In the genomic region with DNA sequence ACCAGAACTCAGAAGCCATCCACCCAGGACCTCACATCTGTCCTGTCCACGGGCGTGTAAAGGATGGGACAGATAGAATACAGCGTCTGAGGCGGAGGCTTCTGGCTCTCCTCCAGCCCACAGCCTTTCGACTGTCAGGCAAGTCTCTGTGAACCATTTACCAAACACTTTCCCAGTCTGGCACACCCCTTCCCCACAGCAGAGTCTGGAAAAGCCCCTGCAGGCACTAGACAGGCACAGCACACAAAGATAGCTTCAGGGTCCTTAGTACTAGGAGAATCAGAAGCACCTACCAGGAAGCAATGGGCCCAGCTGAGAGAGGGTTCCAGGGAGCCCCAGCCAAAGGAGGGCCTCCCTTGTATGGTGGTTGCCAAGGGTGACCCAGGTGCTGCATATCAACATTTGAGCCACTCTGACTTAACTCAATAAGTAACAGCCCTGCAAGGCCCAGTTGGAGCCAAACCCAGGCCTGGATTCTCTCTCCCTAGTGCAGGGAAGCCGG, we compare ENCODE assay signal across 8 mouse cellular contexts. TPM values are rescaled to one million over a fixed set of nuclear protein-coding genes. Genes with fewer than 3 reads are reported as not detected.
A peak's percentile ranks its signal among the peaks of the same experiment; 100 is the strongest.
DNase-seq lines count a peak whose midpoint lies in the region; ATAC-seq lines count a peak whose summit lies in the region.

No protein-coding gene starts in this region.

- H3K4me1 ChIP-seq in forebrain, embryonic 14.5 days (ENCODE audit: control insufficient read depth, insufficient read depth, low read length): peaks cover 9% of the 10 kb centered on the region
- H3K4me1 ChIP-seq in hindbrain, embryonic 14.5 days (replicated peaks; ENCODE audit: control insufficient read depth, insufficient read depth, low read length): 0 out of 2 replicates have a peak, but pooled peaks cover 11% of the 10 kb centered on the region
- peaks cover 34% of the 10 kb centered on the region for H3K4me1 ChIP-seq in limb, embryonic 15.5 days
- peaks cover 13% of the 10 kb centered on the region for H3K4me1 ChIP-seq in neural tube, embryonic 15.5 days

- no peak overlapping the region for H3K27ac ChIP-seq in forebrain, embryonic 14.5 days (ENCODE audit: low read depth, low read length)
- peak overlapping the region; percentile 14; the same call in 1 of the 2 replicates for H3K27ac ChIP-seq in hindbrain, embryonic 14.5 days
- peak overlapping the region; percentile 55 for H3K27ac ChIP-seq in limb, embryonic 15.5 days
- peak overlapping the region; percentile 34 for H3K27ac ChIP-seq in neural tube, embryonic 15.5 days (replicated peaks)

- no peaks in the 10 kb centered on the region for H3K9me3 ChIP-seq in forebrain, embryonic 14.5 days (replicated peaks; ENCODE audit: control insufficient read depth, low read length)
- H3K9me3 ChIP-seq in hindbrain, embryonic 14.5 days (ENCODE audit: control insufficient read depth, low read length): no peaks in the 10 kb centered on the region
- no peaks in the 10 kb centered on the region for H3K9me3 ChIP-seq in limb, embryonic 15.5 days
- H3K9me3 ChIP-seq in neural tube, embryonic 15.5 days (replicated peaks): no peaks in the 10 kb centered on the region

- ATAC-seq in forebrain, embryonic 14.5 days: peak; percentile 44; the same call in 1 of the 2 replicates
- ATAC-seq in hindbrain, embryonic 14.5 days (ENCODE audit: low FRiP score): peak; percentile 31; the same call in 1 of the 2 replicates
- peak; percentile 65; the same call in 1 of the 2 replicates for ATAC-seq in limb, embryonic 15.5 days (ENCODE audit: insufficient number of reproducible peaks, low FRiP score, low TSS enrichment, low read depth)
- no peak for ATAC-seq in neural tube, embryonic 15.5 days (ENCODE audit: low FRiP score)

- DNase-seq in CD4-positive helper T cell, adult 2 months (ENCODE audit: low read depth, low spot score): peak; percentile 51
- DNase-seq in T-cell, adult 2 months (ENCODE audit: low spot score): peak; percentile 48
- peak; percentile 56 for DNase-seq in forebrain, embryonic 14.5 days (ENCODE audit: low spot score)
- no peak for DNase-seq in hindbrain, embryonic 14.5 days (ENCODE audit: low spot score)
- DNase-seq in cerebellum, adult 11-12 months: no peak
- no peak for DNase-seq in B cell, adult 2 months

- H3K4me3 ChIP-seq in forebrain, embryonic 14.5 days (ENCODE audit: low read depth, low read length): no peak overlapping the region
- H3K4me3 ChIP-seq in hindbrain, embryonic 14.5 days (replicated peaks; ENCODE audit: low read length): no peak overlapping the region
- no peak overlapping the region for H3K4me3 ChIP-seq in limb, embryonic 15.5 days
- H3K4me3 ChIP-seq in neural tube, embryonic 15.5 days (replicated peaks): no peak overlapping the region

- peak overlapping the region; percentile 32; the same call in 1 of the 2 replicates for H3K9ac ChIP-seq in forebrain, embryonic 14.5 days (ENCODE audit: low read length)
- H3K9ac ChIP-seq in hindbrain, embryonic 14.5 days: no peak overlapping the region
- no peak overlapping the region for H3K9ac ChIP-seq in limb, embryonic 15.5 days
- no peak overlapping the region for H3K9ac ChIP-seq in neural tube, embryonic 15.5 days (replicated peaks)

- no peak overlapping the region for H3K4me2 ChIP-seq in forebrain, embryonic 14.5 days (ENCODE audit: low read length)
- no peak overlapping the region for H3K4me2 ChIP-seq in hindbrain, embryonic 14.5 days (replicated peaks)
- H3K4me2 ChIP-seq in limb, embryonic 15.5 days: no peak overlapping the region
- no peak overlapping the region for H3K4me2 ChIP-seq in neural tube, embryonic 15.5 days

- 36% methylated on average over 6 of the region's 6 CpGs for WGBS in forebrain, embryonic 14.5 days
- 25% methylated on average over 6 of the region's 6 CpGs for WGBS in hindbrain, embryonic 14.5 days
- WGBS in limb, embryonic 15.5 days: 23% methylated on average over 6 of the region's 6 CpGs
- WGBS in neural tube, embryonic 15.5 days: 30% methylated on average over 6 of the region's 6 CpGs

- H3K27me3 ChIP-seq in forebrain, embryonic 14.5 days (replicated peaks; ENCODE audit: control insufficient read depth, insufficient read depth, low read length): no peaks in the 10 kb centered on the region
- H3K27me3 ChIP-seq in hindbrain, embryonic 14.5 days (ENCODE audit: control insufficient read depth, insufficient read depth, low read length): no peaks in the 10 kb centered on the region
- no peaks in the 10 kb centered on the region for H3K27me3 ChIP-seq in limb, embryonic 15.5 days
- H3K27me3 ChIP-seq in neural tube, embryonic 15.5 days (replicated peaks): no peaks in the 10 kb centered on the region

- no peaks in the 10 kb centered on the region for H3K36me3 ChIP-seq in forebrain, embryonic 14.5 days (ENCODE audit: control insufficient read depth, insufficient read depth, low read length)
- no peaks in the 10 kb centered on the region for H3K36me3 ChIP-seq in hindbrain, embryonic 14.5 days (replicated peaks; ENCODE audit: control insufficient read depth, insufficient read depth)
- no peaks in the 10 kb centered on the region for H3K36me3 ChIP-seq in limb, embryonic 15.5 days
- H3K36me3 ChIP-seq in neural tube, embryonic 15.5 days: no peaks in the 10 kb centered on the region

RNA-seq across cellular contexts. Expression of a gene that starts 0.8 kb away (rescaled TPM):
- 1.6 and 2.8 TPM in 2 replicates for polyA plus RNA-seq in forebrain, embryonic 14.5 days (2014; fragmentation: Nextera tagmentation; extraction: Ambion mirVana)
- 2.9 and 3.3 TPM in 2 replicates for polyA plus RNA-seq in hindbrain, embryonic 14.5 days (2014; fragmentation: Nextera tagmentation; extraction: Ambion mirVana)
- 1.9 and 2.5 TPM in 2 replicates for polyA plus RNA-seq in limb, embryonic 15.5 days (2015; fragmentation: Nextera tagmentation; extraction: Ambion mirVana)
- polyA plus RNA-seq in neural tube, embryonic 15.5 days (2015; fragmentation: Nextera tagmentation; extraction: Ambion mirVana): 2.3 and 3.1 TPM in 2 replicates

Comparison
In these comparisons a context has a peak if more than half of its experiments do, and no peak if none do; other contexts are left out.
1. DNase-seq: peak in CD4-positive helper T cell, adult 2 months (single experiment), T-cell, adult 2 months (single experiment) and forebrain, embryonic 14.5 days (single experiment); none in hindbrain, embryonic 14.5 days (single experiment), cerebellum, adult 11-12 months (single experiment) and B cell, adult 2 months (0 of 2).